Mouse (Mus musculus) lung, adult 2 months (tissue): ENCODE results near the gene Mgat5. TPM values are rescaled to one million over a fixed set of nuclear protein-coding genes. Genes with fewer than 3 reads are reported as not detected.

Source experiments
- DNase-seq: peaks from one replicate; pipeline ENCODE4 v3.0.0; 2022
- H3K4me1 ChIP-seq: fragments of 200-500 bp; 2 replicates; pipeline ENCODE4 v1.6.1; 2011; ENCODE audit warnings: low read length; ENCODE audit not compliant: control insufficient read depth, insufficient read depth
- H3K4me3 ChIP-seq: fragments of 200-500 bp; replicated peaks from 2 replicates; pipeline ENCODE3; 2011; ENCODE audit warnings: low read depth, mild to moderate bottlenecking, control low read depth, low read length; ENCODE audit errors: extremely low read depth
- CTCF ChIP-seq: fragments of 200-500 bp; IDR thresholded peaks from 2 replicates; pipeline ENCODE4 v1.5.1; 2011; ENCODE audit warnings: mild to moderate bottlenecking, low read length, control low read depth; ENCODE audit not compliant: insufficient read depth
- POLR2A ChIP-seq: fragments of 200-500 bp; IDR thresholded peaks from 2 replicates; pipeline ENCODE4 v1.6.1; 2011; ENCODE audit warnings: low read depth, mild to moderate bottlenecking, control low read depth, low read length, borderline replicate concordance; ENCODE audit errors: extremely low read depth
- WGBS: fragments of 180-500 bp; shearing (Covaris S2); methylation state at CpG from one replicate; pipeline ENCODE4 v1.1.7; 2018; 5-methylcytosine and 5-hydroxymethylcytosine counted together
- polyA plus RNA-seq: library from polyadenylated mRNA; depleted of rRNA; stranded (reverse); fragments of >200 nt; gene quantifications from 2 replicates; pipeline ENCODE4 v1.2.3, GENCODE M21; 2012

The Mgat5 gene
- polyA plus RNA-seq, 1 experiment = 9.0 TPM

GRCm38 (mm10) chr1:127396569-127397349, 191.9 kb downstream of the Mgat5 start:
- TF ChIP-seq CTCF (no peak), POLR2A (no peak)
- 68% methylated on average over 12 of the region's 12 CpGs for WGBS

GRCm38 (mm10) chr1:127397396-127397795, 192.6 kb downstream of the Mgat5 start:
- Histone ChIP-seq H3K4me1 (no peaks in the 10 kb centered on the region), H3K4me3 (no peak overlapping the region)
- TF ChIP-seq CTCF (no peak), POLR2A (no peak)
- no peak for DNase-seq
- WGBS = 81% methylated on average over 13 of the region's 13 CpGs

More at GRCm38 (mm10) chr1:127396569-127397349, 191.9 kb downstream of the Mgat5 start:
- no peak overlapping the region for H3K4me3 ChIP-seq
- H3K4me1 ChIP-seq = no peaks in the 10 kb centered on the region
- DNase-seq = no peak

GRCm38 (mm10) chr1:127398186-127398585, 193.4 kb downstream of the Mgat5 start:
- peak; percentile 12 for DNase-seq
- 81% methylated on average over 5 of the region's 5 CpGs for WGBS
- no peaks in the 10 kb centered on the region for H3K4me1 ChIP-seq
- no peak overlapping the region for H3K4me3 ChIP-seq
- no peak for TF ChIP-seq CTCF
- TF ChIP-seq POLR2A = no peak

- no peak overlapping the region for H3K4me3 ChIP-seq
- no peaks in the 10 kb centered on the region for H3K4me1 ChIP-seq
- no peak for DNase-seq
- WGBS = 82% methylated on average over 2 of the region's 2 CpGs
- TF ChIP-seq CTCF = no peak
- TF ChIP-seq POLR2A = no peak
These were observed 195.4 kb downstream of the Mgat5 start for GRCm38 (mm10) chr1:127400198-127400597.

GRCm38 (mm10) chr1:127400666-127401065, 195.9 kb downstream of the Mgat5 start:
- no peaks in the 10 kb centered on the region for H3K4me1 ChIP-seq
- H3K4me3 ChIP-seq = no peak overlapping the region
- no peak for TF ChIP-seq CTCF
- no peak for TF ChIP-seq POLR2A
- no peak for DNase-seq
- WGBS = 71% methylated on average over 6 of the region's 6 CpGs

GRCm38 (mm10) chr1:127404655-127405054, 199.8 kb downstream of the Mgat5 start:
- no peak overlapping the region for H3K4me3 ChIP-seq

GRCm38 (mm10) chr1:127408957-127409423, 204.2 kb downstream of the Mgat5 start:
- Histone ChIP-seq H3K4me3 (no peak overlapping the region), H3K4me1 (peaks cover 2% of the 10 kb centered on the region; the same call in 1 of the 2 replicates)
- WGBS = 35% methylated on average over 2 of the region's 2 CpGs
- no peak for TF ChIP-seq CTCF
- no peak for TF ChIP-seq POLR2A
- no peak for DNase-seq

More at GRCm38 (mm10) chr1:127404655-127405054, 199.8 kb downstream of the Mgat5 start:
- TF ChIP-seq POLR2A (no peak), CTCF (no peak)
- WGBS = 82% methylated on average over 3 of the region's 3 CpGs
- H3K4me1 ChIP-seq = peaks cover 2% of the 10 kb centered on the region; the same call in 1 of the 2 replicates
- DNase-seq = no peak

- H3K4me1 ChIP-seq = peaks cover 2% of the 10 kb centered on the region; the same call in 1 of the 2 replicates
- TF ChIP-seq CTCF (peak; percentile 56), POLR2A (no peak)
- DNase-seq = peak; percentile 22
- WGBS = 49% methylated on average over 5 of the region's 5 CpGs
- no peak overlapping the region for H3K4me3 ChIP-seq
These were observed 204.7 kb downstream of the Mgat5 start for GRCm38 (mm10) chr1:127409512-127409911.

- Histone ChIP-seq H3K4me1 (no peaks in the 10 kb centered on the region; the same call in 1 of the 2 replicates), H3K4me3 (no peak overlapping the region)
- 83% methylated on average over 7 of the region's 7 CpGs for WGBS
- DNase-seq = no peak
- TF ChIP-seq CTCF (no peak), POLR2A (no peak)
These were observed 209.7 kb downstream of the Mgat5 start for GRCm38 (mm10) chr1:127414500-127414899.

GRCm38 (mm10) chr1:127415896-127416295, 211.1 kb downstream of the Mgat5 start:
- Histone ChIP-seq H3K4me1 (no peaks in the 10 kb centered on the region; the same call in 1 of the 2 replicates), H3K4me3 (no peak overlapping the region)
- 96% methylated on average over 1 of the region's 1 CpGs for WGBS
- DNase-seq = no peak
- no peak for TF ChIP-seq CTCF
- no peak for TF ChIP-seq POLR2A
